Mouse (Mus musculus): ENCODE data around the gene Brat1. TPM values are rescaled to one million over a fixed set of nuclear protein-coding genes. Genes with fewer than 3 reads are reported as not detected.

The Brat1 gene
- polyA plus RNA-seq, 1 experiment, result 23.7 TPM

DNA sequence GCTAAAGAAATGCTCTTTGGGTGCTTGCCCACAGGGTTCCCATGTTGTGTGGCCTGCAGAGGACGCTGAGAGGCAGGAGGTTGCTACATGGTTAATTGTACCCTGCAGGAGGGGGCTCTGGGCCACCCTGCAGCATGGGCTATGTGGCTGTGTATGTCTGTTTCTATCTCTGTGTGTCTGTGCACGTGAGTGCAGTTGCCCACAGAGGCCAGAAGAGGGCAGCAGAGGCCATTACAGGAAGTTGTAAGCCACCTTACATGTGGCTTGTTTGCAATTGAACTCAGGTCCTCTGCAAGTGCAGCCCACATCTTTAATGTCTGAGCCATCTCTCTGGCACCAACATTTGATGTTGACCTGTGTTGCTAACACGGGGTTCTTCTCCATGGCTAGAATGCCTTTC, 47.8 kb downstream of the Brat1 start:
- no peak for TF ChIP-seq GATA1 (IDR thresholded peaks at IDR 0.05; ENCODE audit: low read length)

DNA sequence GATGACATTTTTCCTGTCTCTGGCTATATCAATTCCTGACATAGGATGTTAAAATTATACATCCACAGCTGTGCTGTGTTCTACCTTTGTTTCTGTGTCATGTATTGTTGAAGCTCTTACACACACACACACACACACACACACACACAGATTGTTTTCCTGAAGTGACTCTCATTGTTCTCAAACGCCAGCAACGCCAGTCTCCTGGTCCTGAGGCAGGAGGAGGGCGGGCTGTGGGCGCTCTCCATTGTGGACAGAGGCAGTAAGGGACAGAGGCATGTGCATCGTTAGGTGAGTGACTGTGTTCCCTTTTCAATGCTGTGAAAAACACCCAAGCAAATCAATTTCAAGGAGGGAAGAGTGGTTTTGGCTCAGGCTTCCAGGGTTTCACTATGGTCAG, 48.4 kb downstream of the Brat1 start:
- TF ChIP-seq GATA1 (IDR thresholded peaks at IDR 0.05; ENCODE audit: low read length), result no peak

DNA sequence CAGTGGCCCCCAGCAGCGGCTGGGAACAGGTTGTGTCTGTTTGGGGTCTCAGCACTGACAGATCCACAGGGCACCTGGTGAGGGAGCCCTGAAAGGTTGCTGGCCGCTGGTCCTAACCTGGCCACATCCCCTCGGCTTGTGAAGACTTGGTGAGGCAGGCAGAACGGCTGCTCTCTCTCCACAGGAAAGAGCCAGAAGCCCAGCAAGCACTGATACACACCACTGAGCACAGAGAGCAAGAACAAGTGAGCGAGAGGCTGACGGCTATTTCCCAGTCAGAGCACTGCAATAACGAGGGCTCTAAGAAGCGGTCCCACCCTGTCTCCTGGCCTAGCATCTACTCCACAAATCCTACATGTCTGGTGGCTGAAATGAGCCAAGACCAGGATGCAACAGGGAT, 54.1 kb downstream of the Brat1 start:
- no peak for TF ChIP-seq GATA1 (IDR thresholded peaks at IDR 0.05; ENCODE audit: low read length)

DNA sequence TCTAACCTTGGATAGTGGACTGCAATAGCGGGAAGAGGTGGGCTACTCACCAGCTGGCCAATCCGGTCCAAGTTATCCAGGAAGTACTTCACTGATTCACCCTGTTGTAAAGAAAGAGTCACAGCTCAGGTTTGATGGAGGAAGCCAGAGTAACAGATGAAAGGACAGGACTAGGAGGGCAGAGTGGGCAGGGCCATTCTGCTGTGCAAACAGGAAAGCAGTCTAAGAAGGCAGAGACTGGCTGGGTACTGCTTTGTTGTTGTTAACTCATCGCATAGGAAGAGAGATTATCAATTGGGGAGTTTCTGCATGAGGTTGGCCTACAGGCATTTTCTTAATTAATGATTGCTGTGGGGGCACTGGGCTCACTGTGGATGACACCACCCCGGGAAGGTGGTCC, 57.7 kb downstream of the Brat1 start:
- no peak for TF ChIP-seq GATA1 (IDR thresholded peaks at IDR 0.05; ENCODE audit: low read length)

DNA sequence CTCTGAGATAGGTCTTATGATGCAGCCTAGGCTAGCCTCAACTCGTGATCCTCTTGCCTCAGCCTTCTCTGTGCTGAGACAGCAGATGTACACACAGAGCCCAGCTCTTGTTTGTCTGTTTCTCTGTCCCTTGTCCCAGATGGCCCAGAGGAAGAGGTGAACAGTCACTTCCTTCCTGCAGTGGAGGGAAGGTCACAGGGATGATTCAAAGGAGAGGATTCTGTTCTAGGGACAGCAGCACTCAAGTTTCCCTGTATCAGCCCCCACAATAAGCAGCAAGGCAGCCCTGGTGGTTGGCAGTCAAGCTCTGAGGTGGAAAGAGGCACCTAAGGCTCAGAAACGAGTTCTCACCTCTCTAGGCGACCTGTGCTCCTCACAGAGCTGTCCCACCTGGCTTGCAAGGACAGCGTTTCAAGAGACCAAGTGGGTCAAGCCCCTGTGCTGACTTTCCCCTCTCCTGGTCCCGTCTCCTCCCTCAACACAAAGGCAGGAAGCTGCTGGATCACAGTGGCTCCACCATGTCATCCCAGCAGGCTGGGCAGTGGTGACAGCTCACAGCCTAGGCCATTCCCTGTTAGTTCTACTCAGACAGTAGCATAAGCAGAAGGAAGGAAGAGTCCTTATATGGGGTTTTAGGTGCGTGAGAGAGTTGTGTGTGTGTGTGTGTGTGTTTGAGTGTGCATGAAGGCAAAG, 60.3 kb downstream of the Brat1 start:
- no peak for TF ChIP-seq GATA1 (IDR thresholded peaks at IDR 0.05; ENCODE audit: low read length)

DNA sequence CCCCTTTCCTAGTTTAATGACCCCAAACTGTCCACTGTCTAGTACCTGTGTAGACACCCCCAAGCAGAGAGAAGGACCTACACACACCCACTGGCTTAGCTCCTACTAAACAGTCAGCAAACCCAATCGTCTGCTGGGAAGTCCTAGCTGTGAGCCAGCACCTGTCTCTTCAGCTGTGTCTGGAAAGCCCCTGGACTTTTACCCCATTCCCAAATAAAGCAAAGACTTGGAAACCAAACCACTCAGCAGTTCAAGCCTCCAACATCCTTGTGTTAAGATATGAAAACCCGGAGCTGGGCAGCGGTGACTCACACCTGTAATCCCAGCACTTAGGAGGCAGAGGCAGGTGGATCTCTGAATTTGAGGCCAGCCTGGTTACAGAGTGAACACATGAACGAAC, 61.8 kb downstream of the Brat1 start:
- no peak for TF ChIP-seq GATA1 (IDR thresholded peaks at IDR 0.05; ENCODE audit: low read length)

DNA sequence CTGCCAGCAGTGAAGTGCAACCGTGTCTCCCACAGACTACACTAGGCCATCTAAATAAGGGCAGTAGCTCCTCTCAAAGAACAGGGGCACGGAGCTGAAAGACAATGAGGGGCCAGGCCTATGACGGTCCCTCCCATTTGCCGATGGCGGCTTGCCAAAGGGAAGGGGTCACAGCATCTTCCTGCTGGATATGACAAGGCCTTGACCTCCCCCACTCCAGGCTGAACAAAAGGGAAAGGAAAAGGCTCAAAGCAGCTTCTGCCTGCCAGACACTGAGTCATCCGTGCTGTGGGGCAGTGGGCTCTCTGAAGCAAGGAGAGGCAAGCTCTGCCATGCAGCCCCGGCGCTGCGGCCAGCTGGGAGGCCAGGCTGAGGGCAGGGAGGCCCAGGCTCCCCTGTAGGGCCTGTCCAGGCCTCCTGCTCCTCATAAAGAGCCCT, 62.9 kb downstream of the Brat1 start:
- no peak for TF ChIP-seq GATA1 (IDR thresholded peaks at IDR 0.05; ENCODE audit: low read length)

DNA sequence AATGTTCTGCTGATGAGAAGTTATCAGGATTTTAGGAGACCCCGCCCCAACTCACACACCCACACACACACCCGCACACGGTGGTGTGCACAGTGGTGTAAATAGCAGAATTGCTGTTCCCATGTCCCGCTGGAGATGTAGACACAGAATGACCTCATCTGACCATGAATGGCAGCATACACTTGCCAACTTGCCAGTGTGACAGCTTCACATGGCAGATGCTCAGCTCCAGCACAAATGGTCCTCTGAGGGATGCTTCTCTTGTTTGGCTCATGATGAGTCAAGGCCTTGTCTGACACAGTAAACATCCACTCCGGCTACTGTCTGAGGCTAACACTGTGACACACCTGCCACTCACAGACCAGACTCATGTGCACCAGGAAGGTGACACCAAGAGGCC, 63.5 kb downstream of the Brat1 start:
- TF ChIP-seq GATA1 (IDR thresholded peaks at IDR 0.05; ENCODE audit: low read length), result no peak

Other genes starting within 250 kb of the Brat1 start
- gene Chst12, start 199.5 kb upstream of the Brat1 start, polyA plus RNA-seq (2012), result not detected in 2 replicates
- gene Grifin, start 139.9 kb upstream of the Brat1 start, polyA plus RNA-seq (2012), result 0.14 and 0.22 TPM in 2 replicates
- gene Lfng, start 97.7 kb upstream of the Brat1 start, polyA plus RNA-seq (2012), result 1.1 and 1.2 TPM in 2 replicates
- gene Ttyh3, start 56.0 kb upstream of the Brat1 start, polyA plus RNA-seq (2012), result 32.1 and 33.3 TPM in 2 replicates
- gene Iqce, start 2.6 kb upstream of the Brat1 start, polyA plus RNA-seq (2012), result 5.5 and 8.5 TPM in 2 replicates
- 0.26 and 0.40 TPM in 2 replicates for gene Amz1, start 19.1 kb downstream of the Brat1 start, polyA plus RNA-seq (2012)
- gene Gna12, start 125.4 kb downstream of the Brat1 start, polyA plus RNA-seq (2012), result 31.3 and 35.8 TPM in 2 replicates

Data from G1E-ER4 (cell line).